Mouse (Mus musculus): ENCODE results near the gene Spocd1. TPM values are rescaled to one million over a fixed set of nuclear protein-coding genes. Genes with fewer than 3 reads are reported as not detected.

Spocd1 gene
- polyA plus RNA-seq, 1 experiment from 2014 or later: 0.07 TPM

- H3K9me3 ChIP-seq (ENCODE audit: control insufficient read depth, low read length): no peaks in the 10 kb centered on the region
- H3K4me2 ChIP-seq: no peak overlapping the region
- ATAC-seq (replicated peaks; ENCODE audit: low FRiP score): no peak
- no peak overlapping the region for H3K9ac ChIP-seq (ENCODE audit: low read depth, low read length)
- DNase-seq (ENCODE audit: low spot score): no peak
- WGBS: 59% methylated on average over 4 of the region's 4 CpGs
- H3K27me3 ChIP-seq (replicated peaks; ENCODE audit: control insufficient read depth, insufficient read depth, low read length): peaks cover 51% of the 10 kb centered on the region
- H3K27ac ChIP-seq (ENCODE audit: low read depth, low read length): no peak overlapping the region
- H3K36me3 ChIP-seq (ENCODE audit: control insufficient read depth, insufficient read depth, low read length): no peaks in the 10 kb centered on the region
- H3K4me3 ChIP-seq (ENCODE audit: low read depth, low read length): no peak overlapping the region
- no peaks in the 10 kb centered on the region for H3K4me1 ChIP-seq (replicated peaks; ENCODE audit: control insufficient read depth, insufficient read depth, low read length)
These were observed 67.0 kb downstream of the Spocd1 start for GRCm38 (mm10) chr4:129996015-129996414.

GRCm38 (mm10) chr4:129998124-129998523, 69.1 kb downstream of the Spocd1 start:
- DNase-seq (ENCODE audit: low spot score): no peak
- Histone ChIP-seq H3K4me1 (replicated peaks; ENCODE audit: control insufficient read depth, insufficient read depth, low read length) (no peaks in the 10 kb centered on the region), H3K9me3 (ENCODE audit: control insufficient read depth, low read length) (no peaks in the 10 kb centered on the region), H3K9ac (ENCODE audit: low read depth, low read length) (no peak overlapping the region), H3K4me2 (no peak overlapping the region), H3K27ac (ENCODE audit: low read depth, low read length) (no peak overlapping the region), H3K27me3 (replicated peaks; ENCODE audit: control insufficient read depth, insufficient read depth, low read length) (peaks cover 49% of the 10 kb centered on the region), H3K36me3 (ENCODE audit: control insufficient read depth, insufficient read depth, low read length) (no peaks in the 10 kb centered on the region), H3K4me3 (ENCODE audit: low read depth, low read length) (no peak overlapping the region)
- ATAC-seq (replicated peaks; ENCODE audit: low FRiP score): no peak
- WGBS: 47% methylated on average over 11 of the region's 11 CpGs

- no peaks in the 10 kb centered on the region for H3K9me3 ChIP-seq (ENCODE audit: control insufficient read depth, low read length)
- DNase-seq (ENCODE audit: low spot score) (no peak), ATAC-seq (replicated peaks; ENCODE audit: low FRiP score) (no peak)
- 0 out of 2 replicates have a peak, but pooled peaks cover 2% of the 10 kb centered on the region for H3K4me1 ChIP-seq (replicated peaks; ENCODE audit: control insufficient read depth, insufficient read depth, low read length)
- H3K36me3 ChIP-seq (ENCODE audit: control insufficient read depth, insufficient read depth, low read length): no peaks in the 10 kb centered on the region
- H3K4me3 ChIP-seq (ENCODE audit: low read depth, low read length): no peak overlapping the region
- H3K27me3 ChIP-seq (replicated peaks; ENCODE audit: control insufficient read depth, insufficient read depth, low read length): peaks cover 54% of the 10 kb centered on the region
- no peak overlapping the region for H3K27ac ChIP-seq (ENCODE audit: low read depth, low read length)
- H3K9ac ChIP-seq (ENCODE audit: low read depth, low read length): no peak overlapping the region
- H3K4me2 ChIP-seq: no peak overlapping the region
- 35% methylated on average over 5 of the region's 5 CpGs for WGBS
These were observed 72.7 kb downstream of the Spocd1 start for GRCm38 (mm10) chr4:130001710-130002109.

GRCm38 (mm10) chr4:130002157-130002556, 73.1 kb downstream of the Spocd1 start:
- H3K9ac ChIP-seq (ENCODE audit: low read depth, low read length): no peak overlapping the region
- peaks cover 59% of the 10 kb centered on the region for H3K27me3 ChIP-seq (replicated peaks; ENCODE audit: control insufficient read depth, insufficient read depth, low read length)
- no peak for ATAC-seq (replicated peaks; ENCODE audit: low FRiP score)

GRCm38 (mm10) chr4:130005593-130005992, 76.5 kb downstream of the Spocd1 start:
- Histone ChIP-seq H3K36me3 (ENCODE audit: control insufficient read depth, insufficient read depth, low read length) (no peaks in the 10 kb centered on the region), H3K4me2 (no peak overlapping the region), H3K27me3 (replicated peaks; ENCODE audit: control insufficient read depth, insufficient read depth, low read length) (peaks cover 56% of the 10 kb centered on the region), H3K9me3 (ENCODE audit: control insufficient read depth, low read length) (no peaks in the 10 kb centered on the region), H3K9ac (ENCODE audit: low read depth, low read length) (no peak overlapping the region), H3K4me3 (ENCODE audit: low read depth, low read length) (no peak overlapping the region), H3K4me1 (replicated peaks; ENCODE audit: control insufficient read depth, insufficient read depth, low read length) (0 out of 2 replicates have a peak, but pooled peaks cover 3% of the 10 kb centered on the region), H3K27ac (ENCODE audit: low read depth, low read length) (no peak overlapping the region)
- ATAC-seq (replicated peaks; ENCODE audit: low FRiP score): no peak
- WGBS: 51% methylated on average over 9 of the region's 9 CpGs
- no peak for DNase-seq (ENCODE audit: low spot score)

More at GRCm38 (mm10) chr4:130002157-130002556, 73.1 kb downstream of the Spocd1 start:
- Histone ChIP-seq H3K9me3 (ENCODE audit: control insufficient read depth, low read length) (no peaks in the 10 kb centered on the region), H3K4me2 (no peak overlapping the region), H3K27ac (ENCODE audit: low read depth, low read length) (no peak overlapping the region), H3K36me3 (ENCODE audit: control insufficient read depth, insufficient read depth, low read length) (no peaks in the 10 kb centered on the region), H3K4me3 (ENCODE audit: low read depth, low read length) (no peak overlapping the region), H3K4me1 (replicated peaks; ENCODE audit: control insufficient read depth, insufficient read depth, low read length) (0 out of 2 replicates have a peak, but pooled peaks cover 3% of the 10 kb centered on the region)
- no peak for DNase-seq (ENCODE audit: low spot score)
- 76% methylated on average over 10 of the region's 10 CpGs for WGBS

- Histone ChIP-seq H3K27ac (ENCODE audit: low read depth, low read length) (no peak overlapping the region), H3K36me3 (ENCODE audit: control insufficient read depth, insufficient read depth, low read length) (no peaks in the 10 kb centered on the region), H3K4me1 (replicated peaks; ENCODE audit: control insufficient read depth, insufficient read depth, low read length) (0 out of 2 replicates have a peak, but pooled peaks cover 3% of the 10 kb centered on the region), H3K9ac (ENCODE audit: low read depth, low read length) (no peak overlapping the region), H3K4me3 (ENCODE audit: low read depth, low read length) (peak overlapping the region; percentile 29), H3K9me3 (ENCODE audit: control insufficient read depth, low read length) (no peaks in the 10 kb centered on the region), H3K27me3 (replicated peaks; ENCODE audit: control insufficient read depth, insufficient read depth, low read length) (peaks cover 52% of the 10 kb centered on the region), H3K4me2 (peak overlapping the region; percentile 58)
- 7% methylated on average over 22 of the region's 25 CpGs for WGBS
- no peak; the same call in 1 of the 2 replicates for ATAC-seq (replicated peaks; ENCODE audit: low FRiP score)
- DNase-seq (ENCODE audit: low spot score): no peak
These were observed 77.5 kb downstream of the Spocd1 start for GRCm38 (mm10) chr4:130006533-130006932.

Other genes starting within 250 kb of the Spocd1 start
- 24.1 and 24.7 TPM in 2 replicates for gene Tmem39b, start 232.4 kb upstream of the Spocd1 start, polyA plus RNA-seq (2014; fragmentation: Nextera tagmentation; extraction: Ambion mirVana)
- 78.4 and 83.3 TPM in 2 replicates for gene Khdrbs1, start 186.9 kb upstream of the Spocd1 start, polyA plus RNA-seq (2014; fragmentation: Nextera tagmentation; extraction: Ambion mirVana)
- gene Ptp4a2, start 118.0 kb upstream of the Spocd1 start, polyA plus RNA-seq (2014; fragmentation: Nextera tagmentation; extraction: Ambion mirVana): 279 and 298 TPM in 2 replicates
- gene Adgrb2, start 55.6 kb downstream of the Spocd1 start, polyA plus RNA-seq (2014; fragmentation: Nextera tagmentation; extraction: Ambion mirVana): 1.1 and 1.3 TPM in 2 replicates
- 4.2 and 6.0 TPM in 2 replicates for gene Col16a1, start 118.6 kb downstream of the Spocd1 start, polyA plus RNA-seq (2014; fragmentation: Nextera tagmentation; extraction: Ambion mirVana)
- 56.8 and 58.1 TPM in 2 replicates for gene Pef1, start 173.3 kb downstream of the Spocd1 start, polyA plus RNA-seq (2014; fragmentation: Nextera tagmentation; extraction: Ambion mirVana)
- gene Hcrtr1, start 210.1 kb downstream of the Spocd1 start, polyA plus RNA-seq (2014; fragmentation: Nextera tagmentation; extraction: Ambion mirVana): 0.12 and 0.30 TPM in 2 replicates
- gene Tinagl1, start 245.9 kb downstream of the Spocd1 start, polyA plus RNA-seq (2014; fragmentation: Nextera tagmentation; extraction: Ambion mirVana): 15.3 and 16.1 TPM in 2 replicates

Measured in liver, embryonic 11.5 days (tissue).